Mouse (Mus musculus) spleen, postnatal 36 days (tissue): ENCODE results near the gene Cd44.

ENCODE experiments used
- DNase-seq, 2 experiments: peaks; one replicate each; pipeline ENCODE4 v3.0.0; 2022; ENCODE audit warnings: low spot score in 2 of 2, mixed read lengths in 1 of 2

Cd44 gene

GRCm38 (mm10) chr2:102900875-102901827 is at the start of gene Cd44:
Gene Cd44, minus strand, starts transcription at chr2:102901665.
- peak; percentile 74 to 76 for DNase-seq

GRCm38 (mm10) chr2:102948481-102948857 is 47.0 kb upstream of the Cd44 start:
- peak; percentile 34 to 36 for DNase-seq

GRCm38 (mm10) chr2:102947846-102948480 is 46.5 kb upstream of the Cd44 start:
- no peak for DNase-seq

DNA sequence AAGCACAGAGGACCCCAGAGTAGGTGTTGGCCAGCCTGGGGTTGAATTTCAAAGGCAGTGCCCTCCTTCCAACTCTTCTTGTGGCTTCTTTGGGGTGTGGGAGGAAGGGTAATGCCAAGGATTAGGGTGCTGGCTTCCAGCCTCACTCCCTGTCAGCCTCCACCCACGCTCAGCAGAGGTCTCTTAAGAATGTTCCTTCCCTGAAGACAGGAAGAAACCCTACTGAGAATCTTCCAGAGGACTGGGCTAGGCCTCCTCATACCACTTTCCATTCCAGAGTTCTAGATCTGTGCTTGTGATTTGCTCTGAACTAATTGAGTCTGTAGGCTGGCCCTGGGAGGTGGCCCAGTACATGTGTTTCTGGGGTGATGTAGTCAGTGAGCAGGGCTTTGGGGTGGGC is 43.6 kb upstream of the Cd44 start:
- no peak for DNase-seq

DNA sequence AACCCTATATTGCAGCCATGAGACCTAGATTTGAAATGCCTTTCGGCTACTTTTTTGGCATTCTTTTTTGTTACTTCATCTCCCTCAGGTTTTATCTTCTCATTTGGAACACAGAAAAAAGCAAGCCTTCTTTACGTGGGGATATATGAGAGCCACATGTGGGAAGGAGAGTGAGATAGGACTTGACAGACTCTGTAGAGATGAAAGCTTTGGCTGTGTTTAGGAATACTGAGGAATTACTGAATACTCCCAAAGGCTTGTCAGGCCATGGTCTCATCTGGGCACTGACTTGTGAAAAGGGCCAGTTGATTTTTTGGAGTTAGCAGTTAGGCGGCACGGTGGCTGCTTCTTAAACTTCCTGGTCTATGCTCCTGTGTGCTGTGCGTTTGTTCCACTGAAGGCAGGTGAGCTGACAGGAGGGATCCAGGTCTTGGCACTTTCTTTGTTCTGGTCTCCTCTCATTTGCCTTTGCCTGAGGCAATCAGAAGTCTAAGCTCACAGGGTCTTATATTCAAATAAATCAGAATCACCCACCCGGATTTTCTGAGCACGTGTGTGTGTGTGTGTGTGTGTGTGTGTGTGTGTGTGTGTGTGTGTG is 43.0 kb upstream of the Cd44 start:
- DNase-seq = no peak

- peak; percentile 37 to 53 for DNase-seq
Observed at GRCm38 (mm10) chr2:102943983-102944382, 42.5 kb upstream of the Cd44 start.

DNA sequence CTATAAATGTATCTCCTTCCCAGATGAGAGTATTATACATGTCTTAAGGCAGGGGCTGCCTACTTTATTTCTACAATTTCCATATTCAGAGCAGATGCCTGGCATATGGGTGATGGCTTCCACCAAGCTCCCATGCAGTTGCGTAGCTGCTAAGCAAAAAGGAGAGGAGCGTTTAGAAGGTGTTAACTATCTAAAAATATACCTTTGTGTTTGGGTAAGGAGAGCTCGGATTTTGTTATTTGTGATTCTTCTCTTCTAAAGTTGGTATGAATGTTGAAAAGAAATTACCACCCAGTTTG is 41.3 kb upstream of the Cd44 start:
- no peak for DNase-seq

DNA sequence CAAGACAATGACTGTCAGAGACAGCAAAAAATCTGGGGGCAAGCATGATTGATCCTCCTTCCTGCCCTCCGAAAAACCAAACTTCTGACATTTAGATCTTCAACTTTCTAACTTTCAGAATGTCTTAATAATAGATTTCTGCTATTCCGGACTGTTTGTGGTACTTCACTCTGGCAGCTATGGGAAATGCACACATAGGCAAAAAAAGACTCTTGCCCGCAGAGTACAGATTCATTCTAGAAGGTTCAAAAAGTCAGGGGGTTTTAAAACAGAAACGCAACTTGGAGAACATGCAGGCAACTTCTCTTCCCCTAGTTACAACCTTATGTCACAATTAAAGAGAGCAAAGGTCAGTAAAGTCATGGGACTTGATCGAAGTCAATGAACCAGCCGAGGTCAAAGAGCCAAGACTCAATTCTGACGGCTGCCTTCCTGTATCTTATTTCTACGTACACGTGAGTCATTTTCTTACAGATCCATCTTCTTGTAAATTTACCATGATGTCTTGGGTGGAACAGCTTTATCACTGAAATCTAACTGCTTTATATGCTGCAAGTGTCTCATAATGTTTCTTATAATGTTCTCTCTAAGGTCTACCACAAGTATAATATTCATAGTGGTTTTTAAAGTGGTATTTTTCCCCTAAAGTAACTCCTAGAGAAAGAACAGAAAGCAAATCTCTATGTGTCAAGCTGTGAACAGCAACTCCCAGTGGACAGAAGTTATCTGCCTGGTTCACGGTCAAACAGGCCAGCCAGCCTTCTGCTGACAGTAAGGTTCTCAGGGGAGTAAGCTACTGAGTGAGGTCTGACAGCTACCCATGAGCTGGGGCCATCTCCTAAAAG is 40.7 kb upstream of the Cd44 start:
- DNase-seq = no peak

- no peak for DNase-seq
Observed at GRCm38 (mm10) chr2:102940813-102941361, 39.4 kb upstream of the Cd44 start.

DNA sequence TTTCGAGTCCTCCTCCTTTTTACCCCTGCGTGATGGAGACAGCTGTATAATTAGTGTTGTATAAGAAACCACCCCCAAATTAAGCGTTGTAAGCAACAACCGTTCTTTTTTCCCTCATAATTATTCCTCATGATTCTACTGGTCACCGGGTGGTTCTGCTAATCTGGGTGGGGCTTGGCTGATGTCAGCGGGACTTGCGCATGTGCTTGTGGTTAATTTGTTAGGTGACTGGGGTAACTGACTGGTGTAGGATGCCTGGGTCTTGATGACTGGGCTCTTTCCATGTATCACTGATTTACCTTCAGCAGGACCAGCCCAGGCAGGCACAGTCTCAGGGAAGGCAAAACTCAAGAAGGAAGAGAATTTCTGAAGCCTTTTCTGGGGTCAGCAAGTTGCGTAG is 38.7 kb upstream of the Cd44 start:
- DNase-seq = no peak

GRCm38 (mm10) chr2:102936886-102937285 is 35.4 kb upstream of the Cd44 start:
- DNase-seq = no peak

DNA sequence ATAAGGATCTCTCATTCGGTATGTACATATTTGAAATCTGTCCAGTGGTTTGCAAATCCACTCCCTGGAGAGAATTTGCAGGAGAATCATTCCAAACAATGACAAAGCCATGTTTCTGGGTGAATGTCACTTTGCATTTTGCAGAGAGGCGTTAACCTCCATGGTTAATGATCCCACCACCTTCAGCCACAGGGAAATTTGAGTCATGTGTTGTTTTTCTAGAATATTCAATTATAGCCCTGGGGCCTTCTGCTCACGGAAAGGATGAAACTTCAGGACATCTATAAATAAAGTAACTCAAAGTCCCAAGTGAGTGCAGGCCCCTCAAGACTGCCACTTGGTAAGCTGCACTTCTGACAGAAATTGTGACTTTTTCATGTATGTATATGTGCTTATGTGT is 33.4 kb upstream of the Cd44 start:
- no peak for DNase-seq

GRCm38 (mm10) chr2:102933787-102934186 is 32.3 kb upstream of the Cd44 start:
- no peak for DNase-seq

- no peak for DNase-seq
Observed at GRCm38 (mm10) chr2:102933142-102933541, 31.7 kb upstream of the Cd44 start.

GRCm38 (mm10) chr2:102932667-102933066 is 31.2 kb upstream of the Cd44 start:
- no peak for DNase-seq

DNA sequence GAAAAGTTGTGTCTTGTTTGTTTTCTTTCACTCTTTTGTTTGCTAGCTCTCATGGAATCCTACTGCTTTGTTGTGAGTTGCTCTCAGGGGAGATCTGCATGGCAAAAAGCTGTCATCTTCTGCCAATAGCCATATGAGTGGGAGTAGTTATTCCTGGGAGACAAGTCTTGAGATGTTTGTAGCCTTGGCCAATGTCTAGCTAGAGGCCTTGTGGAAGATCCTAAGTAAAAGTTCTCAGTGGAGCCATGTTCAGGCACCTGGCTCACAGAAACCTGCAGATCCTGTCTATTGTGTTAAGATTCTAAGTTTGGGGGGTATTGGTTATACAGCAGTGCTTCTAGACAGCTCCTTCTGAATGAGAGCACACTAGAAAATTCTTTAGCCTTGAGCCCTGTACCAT is 26.7 kb upstream of the Cd44 start:
- no peak for DNase-seq

DNA sequence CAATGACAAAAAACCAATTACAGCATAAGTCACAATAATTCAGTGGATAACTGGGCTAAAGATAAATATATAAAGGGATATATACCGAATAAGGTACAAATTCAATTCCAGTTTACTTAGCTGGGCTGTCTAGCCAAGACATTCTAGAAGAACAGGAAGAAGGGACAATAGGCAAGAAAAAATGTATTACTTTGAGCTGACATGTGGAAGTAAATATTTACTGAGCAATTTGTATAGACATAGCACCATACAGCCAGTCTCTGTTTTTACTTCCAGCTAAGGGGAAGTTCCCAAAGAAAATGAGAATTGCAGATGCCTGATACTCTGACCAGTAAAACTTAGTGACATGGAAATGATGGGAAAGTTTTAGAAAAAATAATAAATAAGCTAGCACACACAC is 23.0 kb upstream of the Cd44 start:
- DNase-seq = no peak

- DNase-seq = no peak
Observed at GRCm38 (mm10) chr2:102923682-102924081, 22.2 kb upstream of the Cd44 start.

DNA sequence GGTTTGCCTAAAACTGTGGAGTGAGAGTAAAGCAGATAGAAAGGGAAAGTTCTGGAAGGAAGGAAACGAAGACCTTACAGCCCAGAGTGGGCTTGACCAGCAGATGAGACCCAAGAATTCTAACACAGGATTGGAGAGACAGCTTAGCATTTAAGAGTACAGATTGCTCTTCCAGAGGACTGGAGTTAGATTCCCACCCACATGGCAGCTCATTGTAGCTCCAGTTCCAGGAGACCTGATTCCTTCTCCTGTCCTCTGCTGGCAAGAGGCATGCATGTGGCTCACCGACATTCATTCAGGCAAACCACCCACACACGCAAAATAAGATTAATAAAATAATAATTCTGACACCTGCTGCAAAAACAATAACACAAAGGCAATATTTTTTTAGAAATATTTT is 20.6 kb upstream of the Cd44 start:
- no peak for DNase-seq

GRCm38 (mm10) chr2:102918301-102918700 is 16.8 kb upstream of the Cd44 start:
- no peak for DNase-seq

GRCm38 (mm10) chr2:102916596-102916995 is 15.1 kb upstream of the Cd44 start:
- no peak for DNase-seq

- DNase-seq = no peak
Observed at GRCm38 (mm10) chr2:102914675-102915074, 13.2 kb upstream of the Cd44 start.
